Mouse (Mus musculus) bone marrow macrophage, adult 2 months (primary cell): ENCODE data around the gene Bzw2.

Experiments
- CTCF ChIP-seq: IDR thresholded peaks from 2 replicates; pipeline ENCODE4 v1.5.1; 2012; ENCODE audit warnings: low read depth, mild to moderate bottlenecking, low read length, moderate library complexity
- POLR2A ChIP-seq: IDR thresholded peaks from 2 replicates; pipeline ENCODE4 v1.6.1; 2012; ENCODE audit warnings: mild to moderate bottlenecking, low read depth, low read length, borderline replicate concordance

DNA sequence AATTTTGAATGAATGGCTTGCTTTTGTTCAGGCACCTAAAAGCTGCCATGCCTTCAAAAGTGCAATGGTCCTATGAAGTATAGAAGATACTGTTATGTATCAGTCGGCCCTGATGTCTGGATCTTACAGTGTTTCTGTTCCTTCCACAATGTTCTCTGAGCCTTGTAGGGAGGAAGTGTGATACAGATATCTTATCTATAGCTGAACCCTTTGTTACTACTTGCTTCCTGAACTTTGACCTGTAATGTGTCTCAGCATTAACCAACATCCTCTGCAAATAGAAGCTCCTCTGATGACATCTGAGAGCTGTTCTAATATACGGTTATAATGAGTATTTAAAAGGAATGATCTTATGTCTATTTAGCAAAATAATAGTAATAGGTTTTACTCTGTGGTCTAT lies 100.2 kb downstream of the Bzw2 start:
- no peak for TF ChIP-seq CTCF
- no peak for TF ChIP-seq POLR2A
